Mouse (Mus musculus): Measurements from ENCODE around the gene Thsd4. TPM values are rescaled to one million over a fixed set of nuclear protein-coding genes. Genes with fewer than 3 reads are reported as not detected.
"Not testable (repeated sequence)": the region's sequence is repeated elsewhere in the genome, so short reads cannot be mapped to it uniquely, and the experiment has no call there.

The Thsd4 gene
- total RNA-seq, 4 experiments from 2014 or later, result 0.46 to 0.79 (median 0.50) TPM

- DNase-seq (ENCODE audit: low spot score in 2 of 2), result not testable (repeated sequence)
These were observed 249.5 kb downstream of the Thsd4 start for GRCm38 (mm10) chr9:60272345-60272744.

DNA sequence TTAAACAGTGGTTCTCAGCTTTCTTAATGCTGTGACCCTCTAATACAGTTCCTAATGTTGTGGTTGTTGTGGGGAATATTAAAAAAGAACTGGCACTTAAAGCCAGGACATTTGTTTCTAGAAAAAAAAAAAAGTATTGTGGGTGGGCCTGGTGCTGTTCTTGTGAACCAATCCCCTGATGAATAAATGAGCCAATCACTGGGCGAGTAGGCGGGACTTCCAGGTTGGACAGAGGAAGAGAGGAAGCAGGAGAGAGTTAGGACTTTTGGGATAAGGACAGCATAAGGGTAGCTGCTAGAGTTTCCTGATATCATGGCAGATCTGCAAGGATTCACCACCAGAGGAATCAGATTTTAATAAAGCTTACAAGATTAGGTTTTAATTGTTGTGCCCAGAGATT is 249.9 kb downstream of the Thsd4 start:
- DNase-seq (ENCODE audit: low spot score in 2 of 2), result no peak

DNA sequence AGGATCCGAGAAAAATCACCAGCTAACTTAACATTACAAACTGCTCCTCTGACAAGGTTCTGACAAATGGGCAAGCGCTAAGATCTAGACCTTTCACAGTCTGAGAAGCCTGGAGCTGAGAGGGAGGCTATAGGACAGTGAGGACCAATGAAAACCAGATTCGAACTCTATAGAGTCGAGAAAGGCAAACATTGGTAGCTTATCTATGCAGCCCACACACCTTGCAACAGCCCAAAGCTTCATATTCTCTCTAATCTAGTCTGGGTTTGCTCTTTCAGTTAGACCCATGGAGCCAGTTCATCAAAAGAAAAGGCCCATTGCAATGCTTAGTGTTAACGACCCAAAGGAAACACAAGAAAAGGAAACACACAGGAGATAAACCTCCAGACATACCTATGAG is 252.0 kb downstream of the Thsd4 start:
- no peak for DNase-seq (ENCODE audit: low spot score in 2 of 2)

GRCm38 (mm10) chr9:60267273-60267626 is 254.6 kb downstream of the Thsd4 start:
- no peak for DNase-seq (ENCODE audit: low spot score in 2 of 2)

GRCm38 (mm10) chr9:60266583-60267272 is 255.1 kb downstream of the Thsd4 start:
- DNase-seq (ENCODE audit: low spot score in 2 of 2), result no peak

- no peak for DNase-seq (ENCODE audit: low spot score in 2 of 2)
These were observed 257.1 kb downstream of the Thsd4 start for GRCm38 (mm10) chr9:60264586-60265325.

GRCm38 (mm10) chr9:60262515-60263140 is 259.2 kb downstream of the Thsd4 start:
- no peak for DNase-seq (ENCODE audit: low spot score in 2 of 2)

- peak; percentile 6 to 13 for DNase-seq (ENCODE audit: low spot score in 2 of 2)
These were observed 262.2 kb downstream of the Thsd4 start for GRCm38 (mm10) chr9:60259626-60260025.

DNA sequence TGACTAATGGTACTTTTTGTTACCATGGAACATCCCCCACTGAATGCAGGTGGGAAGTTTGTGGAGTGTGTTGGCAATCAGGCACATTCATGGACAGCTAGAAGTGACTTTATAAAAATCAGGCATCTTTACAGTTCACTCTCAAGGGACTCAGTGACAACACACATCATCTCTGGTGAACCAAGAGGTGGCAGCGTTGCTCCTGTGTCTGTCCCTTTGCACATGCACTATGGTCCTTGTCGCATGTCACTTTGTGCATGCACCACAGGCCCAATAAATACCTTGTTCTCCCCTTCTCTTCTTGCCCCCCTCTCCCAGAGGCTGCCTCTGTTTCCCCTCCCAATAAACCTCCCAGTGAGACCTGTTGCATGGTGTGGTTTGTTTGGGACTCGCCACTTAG is 270.1 kb downstream of the Thsd4 start:
- DNase-seq (ENCODE audit: low spot score in 2 of 2), result no peak

GRCm38 (mm10) chr9:60250403-60250802 is 271.4 kb downstream of the Thsd4 start:
- DNase-seq (ENCODE audit: low spot score in 2 of 2), result no peak

- DNase-seq (ENCODE audit: low spot score in 2 of 2), result no peak
These were observed 273.8 kb downstream of the Thsd4 start for GRCm38 (mm10) chr9:60247998-60248397.

GRCm38 (mm10) chr9:60244943-60245342 is 276.9 kb downstream of the Thsd4 start:
- DNase-seq (ENCODE audit: low spot score in 2 of 2), result peak; percentile 29 to 35

GRCm38 (mm10) chr9:60243503-60243902 is 278.3 kb downstream of the Thsd4 start:
- no peak for DNase-seq (ENCODE audit: low spot score in 2 of 2)

DNA sequence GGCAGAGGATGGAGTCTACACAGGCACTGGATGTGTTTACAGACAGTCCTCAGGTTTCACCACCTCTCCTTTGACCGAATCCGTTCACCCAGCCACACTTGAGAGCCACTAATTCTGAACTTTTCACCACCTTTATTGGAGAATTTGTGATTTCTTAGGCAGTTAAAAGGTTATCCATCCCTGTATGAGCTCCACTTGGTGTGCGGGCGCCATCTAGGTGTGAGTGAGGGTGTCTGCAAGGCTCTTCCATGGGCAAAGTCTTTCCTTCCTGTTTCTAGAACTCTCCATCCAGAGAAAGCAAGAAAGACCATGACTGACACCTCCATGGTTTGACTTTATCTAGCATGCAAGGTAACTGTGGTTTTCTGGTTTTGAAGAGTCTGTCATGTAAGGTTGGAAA is 284.2 kb downstream of the Thsd4 start:
- DNase-seq (ENCODE audit: low spot score in 2 of 2), result no peak

DNA sequence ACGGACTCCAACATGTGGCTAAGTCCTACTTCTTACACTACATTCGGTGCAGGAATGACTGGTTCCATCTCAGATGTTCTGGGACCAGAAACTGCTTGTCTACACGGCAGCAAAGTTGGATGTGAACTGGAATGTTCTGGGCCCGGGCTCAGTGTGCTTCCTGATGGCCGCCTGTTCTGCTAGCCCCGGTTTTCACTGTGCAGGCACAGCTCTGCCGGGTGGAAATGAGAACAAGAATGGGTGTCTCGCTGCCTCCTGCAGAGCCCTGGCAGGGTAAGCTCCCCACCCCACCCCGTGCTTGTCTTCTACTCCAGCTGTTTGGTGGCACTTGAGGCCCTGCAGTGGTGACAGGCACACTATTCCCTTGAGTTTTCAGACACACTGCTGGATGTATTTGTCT is 285.7 kb downstream of the Thsd4 start:
- no peak for DNase-seq (ENCODE audit: low spot score in 2 of 2)

GRCm38 (mm10) chr9:60234233-60235115 is 287.4 kb downstream of the Thsd4 start:
- DNase-seq (ENCODE audit: low spot score in 2 of 2), result no peak

DNA sequence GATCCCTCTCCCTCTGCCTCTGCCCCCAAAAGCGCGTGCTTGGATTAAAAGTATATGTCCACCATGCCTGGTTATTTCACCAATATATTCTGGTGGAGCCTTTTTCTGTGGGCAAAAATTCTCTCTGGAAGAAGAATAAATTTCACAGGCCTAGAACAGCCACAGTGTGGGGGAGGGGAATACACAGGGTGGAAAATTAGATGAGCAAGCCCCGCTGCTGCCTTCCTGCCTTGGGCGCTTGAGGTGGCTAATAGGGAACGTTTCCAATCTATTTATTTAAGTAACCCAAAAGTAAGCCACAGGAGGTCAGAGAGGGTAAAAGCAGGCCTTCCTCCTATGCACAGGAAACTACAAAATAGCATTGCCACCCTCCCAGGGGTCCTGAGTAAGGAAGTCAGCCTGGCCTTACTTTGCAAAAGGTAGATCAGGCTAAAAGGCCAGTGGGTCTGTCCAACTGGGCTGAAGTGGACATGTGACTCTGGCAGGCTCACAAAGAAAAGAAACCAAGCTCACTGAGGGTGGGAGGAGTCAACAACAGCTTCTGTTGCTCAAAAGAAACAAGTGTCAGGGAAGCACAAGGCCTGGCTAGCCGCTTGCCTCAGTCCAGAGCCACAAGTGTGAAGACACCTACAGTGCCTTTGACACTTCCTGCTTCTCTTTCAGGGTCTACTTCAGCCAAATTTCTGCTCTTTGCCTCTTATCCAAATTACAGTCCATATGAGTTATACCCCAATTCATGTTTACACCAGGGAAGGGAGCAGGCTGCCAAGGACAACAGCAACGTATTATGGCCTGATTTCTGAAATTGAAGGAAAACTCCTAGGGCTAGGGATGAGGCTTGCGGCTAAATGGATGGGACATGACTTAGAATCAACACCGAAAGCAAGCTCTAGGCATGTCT is 289.6 kb downstream of the Thsd4 start:
- DNase-seq (ENCODE audit: low spot score in 2 of 2), result no peak

DNA sequence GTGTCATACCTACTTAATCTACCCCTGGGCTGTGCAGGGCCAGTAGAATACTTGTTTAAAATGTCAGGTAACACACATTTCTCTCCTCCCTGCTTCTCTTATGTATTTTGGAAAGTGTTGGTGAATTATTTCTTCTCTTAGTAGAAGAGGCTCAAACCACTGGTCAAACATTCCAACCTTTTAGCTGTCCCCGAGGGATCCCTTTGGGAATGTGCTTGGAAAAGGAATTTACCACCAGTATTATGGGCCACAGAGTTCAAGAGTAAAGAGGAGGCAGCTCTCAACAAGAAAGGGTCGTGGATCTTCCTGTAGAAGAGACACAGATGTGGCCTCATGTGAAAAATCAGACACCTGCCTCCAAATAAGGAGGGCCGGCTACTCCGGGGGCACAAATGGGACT is 292.4 kb downstream of the Thsd4 start:
- DNase-seq (ENCODE audit: low spot score in 2 of 2), result no peak

DNA sequence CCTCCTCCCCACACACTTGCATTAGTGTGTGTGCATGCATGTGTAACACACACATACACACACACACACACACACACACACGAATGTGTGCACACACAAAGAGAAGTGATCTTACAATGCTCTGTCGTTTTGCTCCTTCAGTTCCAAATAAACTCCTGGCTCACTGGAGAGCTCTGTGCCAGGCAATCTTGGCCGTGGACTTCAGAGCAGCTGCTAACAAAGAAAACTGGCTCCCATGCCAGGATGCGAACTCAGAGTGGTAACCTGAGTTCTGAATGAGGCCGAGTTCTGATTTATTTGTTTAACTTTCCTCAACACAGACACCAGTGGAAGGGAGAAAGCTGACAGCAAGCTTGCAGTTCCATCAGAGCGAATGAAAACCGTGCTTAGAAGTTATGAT is 294.1 kb downstream of the Thsd4 start:
- DNase-seq (ENCODE audit: low spot score in 2 of 2), result no peak

- DNase-seq (ENCODE audit: low spot score in 2 of 2), result no peak
These were observed 295.2 kb downstream of the Thsd4 start for GRCm38 (mm10) chr9:60226679-60227078.

- no peak for DNase-seq (ENCODE audit: low spot score in 2 of 2)
These were observed 295.7 kb downstream of the Thsd4 start for GRCm38 (mm10) chr9:60226155-60226554.
